Mouse (Mus musculus): Measurements from ENCODE around the gene Trim39. TPM values are rescaled to one million over a fixed set of nuclear protein-coding genes. Genes with fewer than 3 reads are reported as not detected.
"Not testable (repeated sequence)": the region's sequence is repeated elsewhere in the genome, so short reads cannot be mapped to it uniquely, and the experiment has no call there.

The Trim39 gene
- total RNA-seq, 2 experiments from 2014 or later, result 20.4 to 21.4 TPM

- DNase-seq (ENCODE audit: low spot score in 2 of 2), result no peak
These were observed 19.7 kb downstream of the Trim39 start for GRCm38 (mm10) chr17:36252250-36252876.

GRCm38 (mm10) chr17:36248886-36249285 lies 23.2 kb downstream of the Trim39 start:
- DNase-seq (ENCODE audit: low spot score in 2 of 2), result no peak

- DNase-seq (ENCODE audit: low spot score in 2 of 2), result no peak
These were observed 26.3 kb downstream of the Trim39 start for GRCm38 (mm10) chr17:36245741-36246140.

- no peak for DNase-seq (ENCODE audit: low spot score in 2 of 2)
These were observed 28.0 kb downstream of the Trim39 start for GRCm38 (mm10) chr17:36244031-36244430.

GRCm38 (mm10) chr17:36240637-36241213 lies 31.3 kb downstream of the Trim39 start:
- no peak for DNase-seq (ENCODE audit: low spot score in 2 of 2)

GRCm38 (mm10) chr17:36237321-36237921 lies 34.6 kb downstream of the Trim39 start:
- no peak for DNase-seq (ENCODE audit: low spot score in 2 of 2)

- DNase-seq (ENCODE audit: low spot score in 2 of 2), result not testable (repeated sequence)
These were observed 36.7 kb downstream of the Trim39 start for GRCm38 (mm10) chr17:36235300-36235699.

- DNase-seq (ENCODE audit: low spot score in 2 of 2), result no peak
These were observed 38.5 kb downstream of the Trim39 start for GRCm38 (mm10) chr17:36233572-36233971.

GRCm38 (mm10) chr17:36231318-36231717 lies 40.7 kb downstream of the Trim39 start:
- peak; percentile 39 to 41 for DNase-seq (ENCODE audit: low spot score in 2 of 2)

GRCm38 (mm10) chr17:36229046-36229445 lies 43.0 kb downstream of the Trim39 start:
- DNase-seq (ENCODE audit: low spot score in 2 of 2), result no peak

- DNase-seq (ENCODE audit: low spot score in 2 of 2), result no peak
These were observed 45.1 kb downstream of the Trim39 start for GRCm38 (mm10) chr17:36226921-36227320.

GRCm38 (mm10) chr17:36225231-36225824 lies 46.7 kb downstream of the Trim39 start:
- DNase-seq (ENCODE audit: low spot score in 2 of 2), result no peak

GRCm38 (mm10) chr17:36224451-36224850 lies 47.6 kb downstream of the Trim39 start:
- DNase-seq (ENCODE audit: low spot score in 2 of 2), result no peak

GRCm38 (mm10) chr17:36218594-36219155 lies 53.4 kb downstream of the Trim39 start:
- no peak for DNase-seq (ENCODE audit: low spot score in 2 of 2)

GRCm38 (mm10) chr17:36215586-36215985 lies 56.5 kb downstream of the Trim39 start:
- no peak for DNase-seq (ENCODE audit: low spot score in 2 of 2)

Other genes starting within 250 kb of the Trim39 start
- 1 to 10 TPM; 3.0 to 3.6 TPM for gene H2-T23, start 239.4 kb downstream of the Trim39 start, total RNA-seq (2021)
- gene H2-T22, start 229.5 kb downstream of the Trim39 start, total RNA-seq (2021), result 1 to 10 TPM; 9.1 to 9.2 TPM
- gene Gm6034, start 229.3 kb downstream of the Trim39 start, total RNA-seq (2021), result not detected
- under 1 TPM; 0.31 to 0.32 TPM for gene Gm11127, start 213.9 kb downstream of the Trim39 start, total RNA-seq (2021)
- gene Gm19684, start 150.6 kb downstream of the Trim39 start, total RNA-seq (2021), result not detected
- not detected for gene Gm7030, start 142.8 kb downstream of the Trim39 start, total RNA-seq (2021)
- gene Gm8909, start 103.7 kb downstream of the Trim39 start, total RNA-seq (2021), result not detected
- not detected for gene H2-T3, start 82.0 kb downstream of the Trim39 start, total RNA-seq (2021)
- 10 to 100 TPM; 44.0 to 47.0 TPM for gene Rpp21, start 14.2 kb downstream of the Trim39 start, total RNA-seq (2021)
- not detected for gene H2-M10.2, start 14.2 kb upstream of the Trim39 start, total RNA-seq (2021)
- not detected for gene H2-M10.1, start 53.9 kb upstream of the Trim39 start, total RNA-seq (2021)
- not detected for gene H2-M10.3, start 96.2 kb upstream of the Trim39 start, total RNA-seq (2021)
- not detected for gene H2-M10.4, start 190.1 kb upstream of the Trim39 start, total RNA-seq (2021)

All from layer of hippocampus, postnatal 14 days (tissue).